Mouse (Mus musculus): ENCODE data around the gene Prkca.
A peak's percentile ranks its signal among the peaks of the same experiment; 100 is the strongest.

The Prkca gene

DNA sequence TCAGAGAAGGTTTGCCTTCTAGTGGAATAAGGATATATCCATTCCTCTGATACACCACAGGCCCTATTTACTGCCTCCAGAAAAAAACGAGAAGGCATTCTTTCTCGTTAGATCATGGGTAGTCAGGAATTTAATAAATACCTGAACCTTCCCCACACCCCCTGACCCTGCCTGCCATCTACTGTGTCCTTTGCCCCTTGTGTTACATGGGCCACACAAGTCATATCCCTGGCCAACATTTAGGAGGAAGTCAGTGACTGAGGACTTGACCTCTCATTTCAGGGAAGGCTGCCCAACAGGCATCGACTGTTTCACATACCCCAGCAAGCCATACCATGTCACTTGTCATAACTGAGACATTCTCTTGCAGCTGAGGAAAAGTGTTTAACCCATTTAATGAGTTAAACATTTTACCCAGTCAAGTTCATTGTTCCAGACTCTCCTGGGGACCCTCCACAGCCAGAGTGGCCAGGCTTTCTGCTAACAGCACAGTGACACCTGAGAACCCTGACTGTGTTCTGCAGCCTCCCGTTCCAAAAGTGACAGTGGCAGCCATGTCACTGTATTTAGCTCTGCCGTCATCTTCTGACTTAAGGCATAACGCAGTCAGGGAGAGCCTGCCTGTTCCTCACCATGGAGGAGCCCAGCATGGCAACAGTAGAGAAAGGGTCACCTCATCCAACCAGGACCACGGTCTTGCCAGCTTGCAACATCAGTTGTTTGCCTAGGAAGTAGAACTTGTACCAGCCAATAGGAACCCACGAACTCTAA is 114.4 kb downstream of the Prkca start:
- DNase-seq = no peak

DNA sequence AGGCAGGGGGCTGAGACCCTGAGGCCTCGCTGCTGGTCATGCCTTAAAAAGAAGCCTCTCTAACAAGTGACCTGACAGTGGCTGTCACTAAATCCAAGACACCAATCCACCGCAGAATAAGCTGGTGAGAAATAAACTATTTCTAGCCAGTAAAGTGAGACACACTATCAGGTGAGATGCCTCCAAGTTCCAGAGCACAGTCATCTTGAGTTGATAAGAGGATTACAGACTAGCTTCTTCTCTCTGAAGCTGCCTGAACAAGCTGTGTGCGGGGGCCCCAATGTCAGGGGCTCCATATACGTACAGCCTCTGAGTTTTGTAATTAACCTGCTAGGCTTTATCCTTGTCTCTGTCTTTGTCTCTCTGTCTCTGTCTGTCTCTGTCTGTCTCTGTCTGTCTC is 115.2 kb downstream of the Prkca start:
- no peak for DNase-seq

DNA sequence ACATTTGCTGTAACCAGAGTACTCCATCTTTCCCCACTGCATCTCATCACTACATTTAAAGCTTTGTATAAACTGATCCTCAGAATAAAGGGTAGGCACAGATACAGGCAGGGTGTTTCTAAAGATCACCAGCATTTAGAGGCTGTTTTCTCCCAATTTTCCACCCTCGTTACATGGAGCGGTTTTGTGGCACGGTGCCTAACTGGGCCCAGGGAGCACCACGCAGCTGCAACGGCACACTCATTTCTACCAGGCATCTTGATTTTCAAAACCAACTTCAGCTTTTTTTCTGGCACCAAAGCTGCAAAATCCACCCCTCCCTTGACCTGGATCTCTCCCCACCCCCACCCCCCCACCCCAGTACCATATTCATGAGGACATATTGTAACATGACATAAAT is 117.5 kb downstream of the Prkca start:
- DNase-seq = no peak

DNA sequence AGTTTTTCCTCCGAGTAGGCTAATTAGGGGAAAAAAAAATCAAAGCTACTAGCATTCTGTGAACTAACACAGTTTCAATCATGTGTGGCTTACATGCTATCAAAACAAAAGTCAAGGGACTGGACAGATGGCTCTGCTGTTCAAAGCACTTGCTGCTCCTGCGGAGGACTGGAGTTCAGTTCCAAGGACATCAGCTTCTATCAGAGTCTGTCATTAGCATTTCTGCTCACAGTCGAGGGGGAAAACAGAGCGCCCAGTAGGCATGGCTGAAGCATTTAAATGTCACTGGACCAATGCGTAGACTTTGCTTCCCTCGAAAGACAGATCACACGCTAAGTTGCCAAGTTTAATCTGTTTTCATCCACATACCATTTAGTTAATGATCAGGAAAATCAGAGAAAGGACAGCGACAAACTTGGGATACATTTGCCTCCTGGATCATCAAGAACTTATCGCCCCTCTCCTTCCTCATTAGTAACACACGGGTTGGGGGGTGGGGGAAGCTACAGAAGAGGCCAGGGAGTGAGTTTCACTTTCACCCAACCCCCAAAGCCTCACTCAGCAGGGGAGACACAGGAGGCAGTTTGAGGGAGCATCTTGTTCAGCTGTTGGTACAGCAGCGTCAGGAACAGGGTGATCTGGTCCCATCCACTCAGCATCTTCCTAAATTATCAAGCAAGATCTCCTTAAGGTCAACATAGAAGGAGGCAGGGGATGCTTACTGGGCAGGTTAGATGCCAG is 119.3 kb downstream of the Prkca start:
- DNase-seq = peak; percentile 41

DNA sequence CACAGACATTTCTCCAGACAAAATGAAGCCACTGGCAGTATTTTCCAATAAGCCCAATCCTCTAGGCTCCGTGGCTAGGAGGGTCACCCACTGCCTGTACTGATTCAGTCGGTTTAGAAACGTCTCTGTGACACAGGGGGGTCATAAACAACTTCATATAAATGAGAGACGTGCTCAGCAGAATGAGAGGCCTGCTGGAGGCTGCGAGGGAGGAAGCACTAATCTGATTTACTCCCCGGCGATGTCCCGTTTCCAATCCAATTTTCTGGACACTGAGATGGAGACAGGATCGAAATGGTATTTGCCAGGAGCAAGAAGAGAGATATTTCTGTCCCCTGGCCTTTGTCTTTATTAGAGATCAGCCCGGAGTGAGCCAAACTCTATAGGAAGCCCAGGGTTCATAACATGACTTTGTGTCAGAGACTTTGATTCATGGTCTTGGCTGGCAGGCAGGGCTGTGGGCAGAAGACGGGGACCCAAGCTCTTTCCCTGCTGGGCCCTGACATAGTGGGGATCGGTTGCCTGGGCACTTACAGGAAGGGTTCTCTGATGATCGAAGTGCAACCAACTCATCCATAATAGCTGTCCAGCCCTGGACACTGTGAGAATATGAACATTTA is 120.0 kb downstream of the Prkca start:
- DNase-seq = no peak

DNA sequence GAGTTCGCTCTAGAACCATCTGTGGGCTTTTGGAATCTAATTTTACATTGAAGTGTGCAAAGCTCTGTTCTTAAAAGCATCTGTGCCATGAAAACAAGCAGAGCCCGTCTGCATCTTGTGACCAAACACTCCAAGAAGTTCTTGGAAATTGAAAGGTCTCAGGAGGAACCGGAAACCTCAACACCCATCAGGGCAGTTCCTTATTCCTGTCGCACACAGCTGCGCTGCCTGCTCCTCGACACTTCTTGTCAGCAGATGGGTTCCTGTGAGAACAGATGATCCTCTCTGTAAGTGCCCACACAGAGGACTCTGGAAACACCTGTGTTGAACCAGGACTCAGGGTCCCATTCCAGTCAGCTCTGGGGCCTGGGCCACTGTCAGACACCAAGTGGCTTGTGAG is 120.6 kb downstream of the Prkca start:
- DNase-seq = peak; percentile 78

DNA sequence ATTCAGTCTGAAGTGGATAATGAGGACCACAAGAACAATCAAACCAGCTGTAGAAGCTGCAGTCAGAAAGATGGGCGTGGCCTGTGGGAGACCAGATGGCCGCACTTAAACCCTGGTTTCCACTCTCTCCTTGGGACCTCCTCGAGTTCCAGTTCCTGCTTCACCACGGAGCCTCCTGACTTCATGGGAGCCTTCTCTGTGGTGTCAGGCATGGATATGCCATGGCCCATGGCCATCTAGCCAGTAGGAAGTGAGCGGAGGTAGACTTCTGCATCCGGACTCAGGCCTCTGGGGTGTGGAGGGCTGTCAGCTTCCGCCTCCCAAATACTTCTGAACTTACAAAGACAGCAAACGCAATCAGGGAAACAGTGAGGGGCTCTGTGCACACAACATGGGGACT is 121.1 kb downstream of the Prkca start:
- peak; percentile 69 for DNase-seq

DNA sequence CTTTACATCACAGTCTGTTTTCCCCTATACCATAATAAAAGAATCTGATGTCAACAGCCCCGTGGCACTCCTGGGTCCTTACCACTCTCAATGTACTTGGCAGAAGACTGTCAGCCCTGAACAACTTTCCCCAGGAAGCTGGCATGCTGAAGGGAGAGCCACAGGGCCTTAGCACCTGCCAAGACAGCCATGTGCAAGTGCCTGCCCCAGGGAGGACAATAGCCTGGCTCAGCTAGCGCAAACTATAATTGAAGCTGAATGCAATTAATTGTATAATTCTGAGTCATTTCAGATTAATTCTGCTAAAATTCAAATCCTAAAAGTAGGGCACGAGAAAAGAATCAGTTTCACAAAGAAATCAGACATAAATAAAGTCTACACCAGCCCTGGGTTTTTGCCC is 121.7 kb downstream of the Prkca start:
- no peak for DNase-seq

DNA sequence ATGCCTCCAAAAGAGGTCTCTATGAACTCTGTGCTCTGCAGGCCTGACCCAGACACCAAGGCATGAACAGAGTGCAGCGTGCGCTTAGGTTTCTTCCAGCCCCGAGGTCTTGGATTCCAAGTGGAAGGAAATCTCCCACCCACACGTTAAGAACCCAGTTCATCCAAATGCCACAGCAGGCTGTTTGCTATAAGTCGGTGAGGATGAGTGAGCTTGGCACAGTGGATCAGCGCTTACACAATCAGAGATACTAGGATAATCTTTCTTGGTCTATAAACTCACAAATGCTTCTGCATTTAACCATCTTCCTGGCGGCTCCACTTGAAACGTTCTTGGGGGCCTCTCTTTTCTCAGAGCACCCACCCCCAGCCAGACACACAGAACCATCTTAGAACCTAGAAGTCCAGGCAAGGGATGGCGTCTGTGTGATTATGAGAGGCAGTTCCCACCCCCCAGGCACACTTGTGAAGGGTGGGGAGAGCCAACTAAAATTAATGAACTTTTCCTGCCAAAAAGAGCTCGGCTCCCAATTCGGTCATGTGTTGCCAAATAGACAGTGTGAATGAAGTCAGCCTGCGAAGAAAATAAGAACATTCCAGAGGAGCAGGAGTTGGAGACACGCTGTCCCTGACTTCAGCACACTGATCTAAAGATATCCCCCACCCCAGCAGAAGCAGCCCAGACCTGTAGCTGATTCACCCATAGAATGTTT is 122.4 kb downstream of the Prkca start:
- peak; percentile 80 for DNase-seq

DNA sequence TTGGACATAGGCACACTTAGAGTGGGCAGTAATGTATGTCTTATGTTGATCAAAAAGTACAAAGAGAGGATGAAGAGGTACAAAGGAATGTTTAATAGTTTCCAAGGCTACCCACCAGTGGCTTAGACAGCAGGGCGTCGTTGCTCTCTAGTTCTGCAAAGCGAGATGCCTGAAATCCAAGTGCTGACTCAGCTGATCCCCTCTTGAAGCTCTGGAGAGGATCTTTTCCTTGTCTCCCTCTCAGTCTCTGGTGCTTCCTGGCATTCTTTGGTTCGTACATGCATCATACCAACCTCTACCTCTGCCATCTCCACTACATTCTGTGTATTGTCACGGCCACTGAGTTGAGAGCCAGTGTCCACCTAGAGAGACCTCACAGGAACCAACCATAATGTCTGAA is 123.1 kb downstream of the Prkca start:
- no peak for DNase-seq

DNA sequence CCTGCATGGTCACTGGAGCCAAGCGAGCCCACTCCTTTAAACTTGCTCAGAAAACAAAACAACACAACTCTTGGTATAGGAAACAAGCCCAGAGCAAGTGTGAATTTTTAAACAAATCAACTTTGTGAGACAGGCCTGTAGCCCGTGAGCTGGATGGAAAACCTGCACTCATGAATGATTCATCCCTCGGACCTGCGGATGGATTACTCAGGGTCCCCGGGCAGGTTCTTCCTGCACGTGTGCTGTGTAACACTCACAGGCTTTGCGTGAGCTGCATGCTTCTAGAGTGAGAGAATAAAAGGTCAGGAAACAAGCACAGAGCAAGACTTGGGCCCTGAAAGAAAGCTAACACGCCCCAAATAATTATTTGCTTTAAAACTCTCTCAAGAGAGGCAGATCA is 126.7 kb downstream of the Prkca start:
- DNase-seq = no peak

DNA sequence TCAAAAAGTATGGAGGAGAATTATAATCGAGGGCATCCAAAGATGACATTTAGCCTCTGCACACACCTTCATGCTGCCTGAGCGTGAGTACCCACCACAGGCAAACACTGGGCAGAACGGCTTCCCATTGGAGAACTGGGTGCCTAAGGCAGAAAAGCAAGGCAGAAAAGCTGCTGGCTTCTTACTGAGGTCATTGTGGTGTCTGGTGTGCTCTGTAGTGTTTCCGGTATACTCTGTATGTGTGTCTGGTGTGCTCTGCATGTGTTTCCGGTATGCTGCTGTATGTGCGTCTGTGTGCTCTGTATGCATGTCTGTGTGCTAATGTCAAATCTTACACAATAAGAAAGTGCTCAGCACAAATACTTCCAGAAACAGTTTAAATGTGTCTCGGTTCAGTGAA is 127.7 kb downstream of the Prkca start:
- DNase-seq = no peak

DNA sequence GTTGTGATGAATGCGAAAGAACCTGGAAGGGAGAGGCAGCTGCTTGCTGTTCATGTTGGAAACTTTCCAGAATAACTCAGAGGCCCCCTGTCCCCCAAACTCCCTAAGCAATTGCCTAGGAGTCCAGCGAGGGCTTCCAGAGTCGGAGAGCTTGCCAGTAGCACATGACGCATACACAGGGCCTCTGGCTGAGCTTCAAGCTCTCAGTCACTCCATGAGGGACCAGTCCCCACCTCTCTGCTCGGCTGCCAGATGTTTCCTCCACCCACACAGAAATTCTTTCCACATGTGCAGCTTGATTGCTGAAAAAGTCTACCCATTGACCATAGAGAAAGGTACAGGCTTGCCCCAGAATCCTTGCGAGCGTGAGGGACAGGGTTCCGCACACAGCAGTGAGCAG is 128.3 kb downstream of the Prkca start:
- DNase-seq = peak; percentile 44

DNA sequence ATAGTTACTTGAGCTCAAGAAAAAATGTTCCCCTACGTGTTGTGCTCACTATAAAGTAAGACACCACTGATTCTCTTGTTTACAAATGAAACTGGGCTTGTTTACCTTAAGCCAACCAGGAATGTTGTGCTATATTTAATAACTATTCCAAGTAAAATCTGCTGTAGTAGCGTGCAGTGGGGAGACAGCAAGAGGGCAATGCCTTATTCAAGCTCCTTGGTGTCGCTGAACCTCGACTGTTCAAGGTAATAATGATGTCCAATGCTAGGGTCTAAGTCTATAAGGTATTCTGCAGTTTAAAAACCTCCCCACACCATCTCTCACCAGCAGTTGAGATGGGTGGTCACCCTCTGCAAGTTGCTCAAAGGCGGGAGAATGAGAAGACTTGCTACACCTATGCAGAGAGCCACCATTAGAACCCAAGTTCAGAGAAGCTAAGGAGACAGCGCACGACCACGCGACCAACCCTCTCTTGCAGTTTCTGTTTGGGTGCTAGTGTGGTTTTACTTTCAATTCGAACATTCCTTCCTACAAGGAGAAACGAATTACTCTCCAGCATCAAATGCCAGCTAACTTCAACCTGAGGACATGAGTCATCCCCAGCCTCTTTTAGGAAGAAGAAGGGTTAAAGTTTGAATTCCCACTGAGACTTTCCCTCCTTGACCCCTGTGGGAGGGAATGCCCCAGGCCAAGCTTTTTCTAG is 129.1 kb downstream of the Prkca start:
- no peak for DNase-seq

DNA sequence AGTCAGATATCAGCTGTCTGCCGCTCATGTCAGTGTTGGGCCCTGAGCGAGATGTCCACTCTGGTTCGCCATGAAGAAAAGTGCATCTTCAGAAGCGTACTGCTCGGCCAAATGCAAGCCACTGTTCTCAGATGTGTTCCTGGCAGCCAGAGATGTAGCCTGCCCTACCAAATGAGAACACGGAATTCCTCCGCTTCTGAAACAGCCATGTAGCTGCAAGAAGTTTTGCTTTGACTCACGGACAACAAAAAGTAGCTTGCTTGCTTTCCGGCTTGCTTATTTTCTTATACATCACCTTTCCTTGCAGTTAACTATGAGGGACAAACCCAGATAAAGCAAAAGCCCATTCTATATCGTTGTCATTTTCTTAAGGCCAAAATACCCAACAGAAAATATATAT is 129.9 kb downstream of the Prkca start:
- DNase-seq = no peak

DNA sequence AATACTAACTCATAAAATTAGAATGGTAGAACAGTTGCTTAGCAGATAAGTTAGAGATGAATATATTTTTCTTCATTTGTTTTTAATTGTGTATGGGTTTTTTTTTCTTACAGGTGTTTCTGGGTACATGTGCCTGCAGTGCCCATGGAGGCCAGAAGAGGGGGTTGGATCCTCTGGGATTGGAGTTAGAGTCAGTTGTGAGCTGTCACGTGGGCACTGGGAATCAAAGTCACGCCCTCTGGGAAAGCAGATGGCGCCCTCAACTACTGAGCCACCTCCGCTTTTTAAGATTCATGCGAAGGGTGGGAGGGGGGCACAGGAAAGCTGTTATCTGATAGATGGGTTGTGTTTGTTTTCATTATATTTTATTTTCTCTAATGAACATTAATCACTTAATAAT is 131.1 kb downstream of the Prkca start:
- DNase-seq = peak; percentile 51

DNA sequence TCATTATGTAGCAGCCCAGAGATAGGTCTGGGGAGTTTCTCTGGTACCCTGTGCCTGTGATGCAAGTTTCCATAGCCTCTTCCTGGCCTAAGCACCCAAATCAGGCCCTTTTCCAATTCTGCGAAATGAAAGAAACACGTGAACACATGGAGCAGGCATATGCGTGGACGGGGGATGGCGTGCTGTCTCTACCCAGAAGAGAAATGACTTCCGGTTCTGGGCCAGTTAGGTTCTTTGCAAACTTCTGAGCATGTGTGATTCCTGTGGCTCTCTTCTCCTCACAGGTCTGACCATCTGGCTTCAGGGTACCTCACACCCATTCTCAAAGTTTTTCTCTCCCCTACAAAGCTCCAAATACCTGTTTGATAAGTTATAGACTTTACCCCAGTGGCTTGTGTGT is 131.7 kb downstream of the Prkca start:
- DNase-seq = no peak

DNA sequence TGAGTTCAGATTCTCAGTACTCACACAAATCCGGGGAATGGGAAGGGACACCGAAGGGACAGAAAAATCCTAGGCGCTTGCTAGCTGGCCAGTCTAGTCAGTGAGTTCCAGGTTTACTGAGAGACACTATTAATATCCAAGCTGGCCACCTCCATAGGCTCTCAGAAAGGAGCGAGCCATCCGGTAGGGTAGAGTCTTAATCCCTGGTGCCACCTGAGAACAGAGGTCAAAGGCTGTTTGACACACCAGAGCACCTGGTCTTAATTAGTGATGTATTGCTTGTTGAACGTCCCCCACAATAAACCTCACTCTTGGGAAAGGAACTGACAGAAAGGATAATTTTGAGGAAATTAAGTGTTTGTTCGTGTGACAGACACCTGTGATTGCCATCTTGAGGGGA is 133.0 kb downstream of the Prkca start:
- DNase-seq = no peak

DNA sequence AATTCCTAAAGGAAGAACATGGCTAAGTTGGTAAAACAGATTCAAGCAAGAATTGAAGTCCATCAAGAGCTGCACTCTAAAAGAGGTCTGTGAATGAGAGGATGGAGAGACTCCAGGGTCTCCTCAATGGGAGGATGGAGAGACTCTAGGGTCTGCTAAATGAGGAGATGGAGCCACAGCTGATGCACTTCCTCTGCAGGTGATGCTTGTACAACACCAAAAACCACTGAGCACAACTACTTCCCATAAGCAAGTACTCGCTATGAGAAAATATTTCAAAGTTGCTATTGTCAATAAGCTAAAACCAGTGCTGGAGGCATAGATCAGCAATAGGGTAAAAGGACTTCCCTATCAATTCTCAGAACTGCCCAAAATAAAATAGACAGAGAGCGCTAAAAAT is 137.1 kb downstream of the Prkca start:
- DNase-seq = no peak

DNA sequence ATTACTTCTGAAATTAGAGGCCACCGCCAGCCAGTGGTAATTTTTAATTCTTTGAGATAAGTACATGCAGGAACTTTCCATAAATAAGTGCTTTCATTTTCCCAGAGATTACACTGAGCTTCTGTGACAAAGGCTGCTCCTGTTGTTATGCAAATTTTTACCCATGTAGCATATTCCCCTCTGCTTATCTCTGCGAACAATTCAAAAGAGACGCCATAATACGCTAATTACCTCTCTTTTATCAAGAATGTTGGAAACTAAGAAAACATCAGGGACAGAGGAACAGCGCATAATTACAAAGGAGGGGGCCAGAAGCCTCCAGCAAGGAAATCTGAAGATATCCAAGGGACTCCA is 138.9 kb downstream of the Prkca start:
- DNase-seq = no peak

DNA sequence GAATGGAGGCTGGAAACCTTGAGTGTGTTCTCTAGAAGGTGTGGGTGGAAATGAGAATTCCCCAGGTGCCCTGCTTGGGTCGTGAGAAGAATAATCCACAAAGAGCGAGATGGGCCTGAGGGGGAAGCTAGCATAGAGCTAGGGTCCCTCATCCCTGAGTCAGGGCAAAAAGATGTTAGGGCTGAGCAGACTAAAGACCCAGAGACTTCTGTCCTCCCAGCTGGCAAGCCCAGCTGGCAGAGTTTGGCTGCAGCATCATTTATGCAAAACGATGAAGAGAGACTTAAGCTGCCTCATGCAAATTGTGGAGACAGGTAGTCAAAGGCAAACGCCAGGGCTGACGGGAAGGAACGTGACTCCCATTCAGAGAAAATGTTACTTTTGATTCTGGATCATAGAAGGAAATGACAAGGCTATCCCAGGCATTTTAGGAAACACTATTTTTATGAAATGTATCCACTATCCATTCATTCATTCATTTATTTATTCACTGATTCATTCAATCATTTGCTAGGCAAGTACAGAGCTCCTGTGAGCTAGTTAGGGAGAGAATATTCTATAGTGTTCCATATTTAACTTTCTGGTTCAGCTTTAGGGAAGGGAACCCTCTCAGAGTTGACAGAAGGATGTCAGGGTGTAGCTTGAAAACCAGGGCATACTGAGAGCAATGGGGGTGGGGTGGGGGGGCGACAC is 139.4 kb downstream of the Prkca start:
- no peak for DNase-seq

DNA sequence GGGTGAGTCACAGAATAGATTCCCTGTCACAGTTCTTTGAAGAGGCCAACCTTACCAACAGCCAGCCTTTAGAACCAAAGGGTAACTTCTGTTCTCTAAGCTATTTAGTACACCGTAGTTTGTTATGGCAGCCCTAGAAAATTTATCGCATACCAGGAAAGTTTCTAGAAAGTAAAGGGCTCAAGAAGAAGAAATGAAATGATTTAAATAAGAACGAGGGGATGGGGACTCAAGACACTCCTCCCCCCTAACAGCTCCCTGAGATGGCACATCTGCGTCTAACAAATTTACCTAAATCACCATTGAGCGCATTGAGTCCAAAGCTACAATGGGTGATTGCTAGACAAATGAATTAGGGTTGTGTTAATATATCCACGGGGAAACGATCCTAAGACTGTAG is 140.9 kb downstream of the Prkca start:
- DNase-seq = no peak
